Mouse (Mus musculus): ENCODE measurements at regions not wholly inside any gene's neighbourhood (a gene's known extent, or its start where the extent isn't known, plus 50 kb on each side); places are given as distances from the start of the nearest gene placed in this dataset.
A peak's percentile ranks its signal among the peaks of the same experiment; 100 is the strongest.

- peak in 1 of 2 experiments; percentile 25 for DNase-seq (ENCODE audit: low spot score in 2 of 2)
Observed at GRCm38 (mm10) chr3:49282679-49283078, 474.4 kb downstream of the Pcdh18 start.

- DNase-seq (ENCODE audit: low spot score in 2 of 2) = no peak
Observed at GRCm38 (mm10) chr3:49278356-49278755, 478.8 kb downstream of the Pcdh18 start.

- no peak for DNase-seq (ENCODE audit: low spot score in 2 of 2)
Observed at GRCm38 (mm10) chr3:49274286-49274923, 482.7 kb downstream of the Pcdh18 start.

GRCm38 (mm10) chr3:49266048-49266447 lies 491.1 kb downstream of the Pcdh18 start:
- peak in 1 of 2 experiments; percentile 26 for DNase-seq (ENCODE audit: low spot score in 2 of 2)

Measured in right cerebral cortex, postnatal 10 days (tissue).